ENCODE assay signal across 18 mouse cellular contexts in genomic region chr5:84901669-84902068, GRCm38 (mm10).
"Had no signal": no experiment of that assay in that cellular context is flagged by ENCODE, and none has a peak within 500 bp of the region (broad histone marks: within the 10 kb centered on the region; RNA-seq: fewer than 3 reads in every experiment).

No protein-coding gene starts in this region.

- H3K9ac ChIP-seq: liver, postnatal 0 days; lung, embryonic 15.5 days; midbrain, embryonic 12.5 days; neural tube, embryonic 12.5 days; stomach, embryonic 15.5 days had no signal

- DNase-seq: liver, postnatal 0 days; lung, adult 2 months; lung, postnatal 14 days; lung, postnatal 36 days; midbrain, embryonic 14.5 days; right cerebral cortex, postnatal 14 days; thymus, adult 2 months; thymus, postnatal 25 days; thymus, postnatal 4 days had no signal

- H3K36me3 ChIP-seq: lung, embryonic 15.5 days; midbrain, embryonic 12.5 days; neural tube, embryonic 12.5 days; stomach, embryonic 15.5 days had no signal

- H3K4me3 ChIP-seq: lung, embryonic 15.5 days; megakaryocyte, embryonic 14.5 days; midbrain, embryonic 12.5 days; neural tube, embryonic 12.5 days; stomach, embryonic 15.5 days had no signal

- ATAC-seq: liver, postnatal 0 days; lung, postnatal 0 days; midbrain, embryonic 16.5 days had no signal

- H3K4me2 ChIP-seq: lung, embryonic 15.5 days; midbrain, embryonic 12.5 days; neural tube, embryonic 12.5 days; stomach, embryonic 15.5 days had no signal

- H3K27ac ChIP-seq: lung, embryonic 15.5 days; macrophage; midbrain, embryonic 12.5 days; neural tube, embryonic 12.5 days; stomach, embryonic 15.5 days; stomach, postnatal 0 days had no signal

- H3K9me3 ChIP-seq: lung, embryonic 15.5 days; midbrain, embryonic 12.5 days; neural tube, embryonic 12.5 days; stomach, embryonic 15.5 days had no signal

- H3K4me1 ChIP-seq: lung, embryonic 15.5 days; megakaryocyte, embryonic 14.5 days; midbrain, embryonic 12.5 days; neural tube, embryonic 12.5 days; stomach, embryonic 15.5 days had no signal

- H3K27me3 ChIP-seq: lung, embryonic 15.5 days; megakaryocyte, embryonic 14.5 days; midbrain, embryonic 12.5 days; neural tube, embryonic 12.5 days; stomach, embryonic 15.5 days had no signal
